ENCODE assay signal across 18 mouse cellular contexts in genomic region chr14:31970851-31971250, GRCm38 (mm10). TPM values are rescaled to one million over a fixed set of nuclear protein-coding genes. Genes with fewer than 3 reads are reported as not detected.
DNase-seq lines count a peak whose midpoint lies in the region; ATAC-seq and TF ChIP-seq lines count a peak whose summit lies in the region.
"Had no signal": no experiment of that assay in that cellular context is flagged by ENCODE, and none has a peak within 500 bp of the region (broad histone marks: within the 10 kb centered on the region; RNA-seq: fewer than 3 reads in every experiment).

No protein-coding gene starts in this region.

- WGBS in heart, embryonic 11.5 days (ENCODE audit: insufficient replicate concordance) = 73% methylated on average over 9 of the region's 9 CpGs
- WGBS in heart, adult 2 months = 90% methylated on average over 9 of the region's 9 CpGs
- 88% methylated on average over 9 of the region's 9 CpGs for WGBS in intestine, embryonic 16.5 days

- no peak for DNase-seq in heart, adult 2 months
- DNase-seq in MEL-GATA-1-ER (ENCODE audit: extremely low read depth, low read depth) = peak; percentile 65
- DNase-seq in embryo, embryonic 9.5 days (ENCODE audit: extremely low spot score) = no peak
- no peak for DNase-seq in adrenal gland, postnatal 25 days
- no peak for DNase-seq in embryo, embryonic 10.5 days (ENCODE audit: low spot score)
- DNase-seq: adrenal gland, adult 2 months; cerebellum, postnatal 14 days; kidney, adult 8-10 months; lung, adult 18-20 months; right cerebral cortex, postnatal 4 days had no signal

- H3K4me3 ChIP-seq in heart, embryonic 11.5 days (ENCODE audit: low read depth, low read length) = no peak overlapping the region
- H3K4me3 ChIP-seq in heart, adult 2 months = no peak overlapping the region
- H3K4me3 ChIP-seq in intestine, embryonic 16.5 days (ENCODE audit: low read length) = no peak overlapping the region
- H3K4me3 ChIP-seq: embryonic facial prominence, embryonic 15.5 days; heart, embryonic 15.5 days; neural tube, embryonic 12.5 days had no signal

- no peaks in the 10 kb centered on the region for H3K79me2 ChIP-seq in heart, adult 2 months (replicated peaks; ENCODE audit: control insufficient read depth, insufficient read depth, low read length)

- peak; percentile 78 for ATAC-seq in heart, embryonic 11.5 days (replicated peaks; ENCODE audit: insufficient number of reproducible peaks, low FRiP score, low TSS enrichment)
- peak; percentile 77 for ATAC-seq in intestine, embryonic 16.5 days
- peak; percentile 95 for ATAC-seq in megakaryocyte-erythroid progenitor cell, adult 5-6 weeks (replicated peaks; ENCODE audit: low FRiP score, low TSS enrichment, poor library complexity, severe bottlenecking)
- ATAC-seq: forebrain, embryonic 16.5 days had no signal

- intact Hi-C loops in heart, adult 2 months (cut with DNase I) = no loop called here

- no peaks in the 10 kb centered on the region for H3K9me3 ChIP-seq in heart, embryonic 11.5 days (replicated peaks; ENCODE audit: control insufficient read depth, low read length)
- no peaks in the 10 kb centered on the region for H3K9me3 ChIP-seq in intestine, embryonic 16.5 days (ENCODE audit: control insufficient read depth, low read length)
- H3K9me3 ChIP-seq: embryonic facial prominence, embryonic 15.5 days; heart, embryonic 15.5 days; neural tube, embryonic 12.5 days had no signal

- no peak for TF ChIP-seq EP300 in heart, adult 2 months (IDR thresholded peaks at IDR 0.05; ENCODE audit: insufficient read depth, low read depth, low read length)

- no peaks in the 10 kb centered on the region for H3K27me3 ChIP-seq in heart, embryonic 11.5 days (ENCODE audit: control insufficient read depth, insufficient read depth, low read length)
- H3K27me3 ChIP-seq in heart, adult 2 months (ENCODE audit: control insufficient read depth, insufficient read depth, low read length) = no peaks in the 10 kb centered on the region
- no peaks in the 10 kb centered on the region for H3K27me3 ChIP-seq in intestine, embryonic 16.5 days (replicated peaks; ENCODE audit: control insufficient read depth, insufficient read depth, low read length)
- H3K27me3 ChIP-seq: embryonic facial prominence, embryonic 15.5 days; heart, embryonic 15.5 days; neural tube, embryonic 12.5 days had no signal

- H3K27ac ChIP-seq in heart, embryonic 11.5 days (ENCODE audit: low read depth, low read length) = peak overlapping the region; percentile 73
- H3K27ac ChIP-seq in heart, adult 2 months = no peak overlapping the region
- no peak overlapping the region for H3K27ac ChIP-seq in intestine, embryonic 16.5 days (ENCODE audit: low read length)
- H3K27ac ChIP-seq: embryonic facial prominence, embryonic 15.5 days; heart, embryonic 15.5 days; hindbrain, embryonic 14.5 days; neural tube, embryonic 12.5 days had no signal

- no peak overlapping the region for H3K9ac ChIP-seq in heart, embryonic 11.5 days (ENCODE audit: low read depth, low read length)
- no peak overlapping the region for H3K9ac ChIP-seq in heart, adult 2 months (ENCODE audit: low read depth, low read length)
- H3K9ac ChIP-seq in intestine, embryonic 16.5 days (ENCODE audit: low read depth, low read length) = no peak overlapping the region
- H3K9ac ChIP-seq: embryonic facial prominence, embryonic 15.5 days; heart, embryonic 15.5 days; hindbrain, embryonic 14.5 days; neural tube, embryonic 12.5 days had no signal

- H3K4me2 ChIP-seq in heart, embryonic 11.5 days = no peak overlapping the region
- H3K4me2 ChIP-seq in intestine, embryonic 16.5 days (ENCODE audit: low read depth, low read length) = no peak overlapping the region
- H3K4me2 ChIP-seq: embryonic facial prominence, embryonic 15.5 days; heart, embryonic 15.5 days; hindbrain, embryonic 14.5 days; neural tube, embryonic 12.5 days had no signal

- H3K36me3 ChIP-seq in heart, embryonic 11.5 days (ENCODE audit: control insufficient read depth, insufficient read depth, low read length) = no peaks in the 10 kb centered on the region
- H3K36me3 ChIP-seq in heart, adult 2 months (ENCODE audit: control insufficient read depth, insufficient read depth, low read length) = no peaks in the 10 kb centered on the region
- H3K36me3 ChIP-seq in intestine, embryonic 16.5 days (ENCODE audit: control insufficient read depth, insufficient read depth, low read length) = no peaks in the 10 kb centered on the region
- H3K36me3 ChIP-seq: embryonic facial prominence, embryonic 15.5 days; heart, embryonic 15.5 days; neural tube, embryonic 12.5 days had no signal

- no peak for TF ChIP-seq CTCF in heart, adult 2 months (IDR thresholded peaks at IDR 0.05)

- H3K4me1 ChIP-seq in heart, embryonic 11.5 days (ENCODE audit: control insufficient read depth, insufficient read depth, low read length) = no peaks in the 10 kb centered on the region; the same call in 1 of the 2 replicates
- no peaks in the 10 kb centered on the region for H3K4me1 ChIP-seq in heart, adult 2 months (ENCODE audit: control insufficient read depth, insufficient read depth, low read length)
- H3K4me1 ChIP-seq in intestine, embryonic 16.5 days (ENCODE audit: control insufficient read depth, insufficient read depth, low read length) = no peaks in the 10 kb centered on the region
- H3K4me1 ChIP-seq: embryonic facial prominence, embryonic 15.5 days; heart, embryonic 15.5 days; neural tube, embryonic 12.5 days had no signal

- no peak for TF ChIP-seq POLR2A in heart, adult 2 months (IDR thresholded peaks at IDR 0.05; ENCODE audit: insufficient read depth, low read depth, low read length)

RNA-seq across cellular contexts. Expression of gene Galnt15, which starts 57.9 kb away (rescaled TPM):
- polyA plus RNA-seq in heart, embryonic 11.5 days (2014; fragmentation: Nextera tagmentation; extraction: Ambion mirVana) = 0.15 and 0.19 TPM in 2 replicates
- 10 to 100 TPM; 10.1 to 18.1 TPM for total RNA-seq in heart, adult 2 months (2021)
- polyA plus RNA-seq in heart, adult 2 months (2012; rRNA removed) = 11.2 and 14.6 TPM in 2 replicates
- 0.02 and 0.05 TPM in 2 replicates for polyA plus RNA-seq in intestine, embryonic 16.5 days (2015; fragmentation: Nextera tagmentation; extraction: Ambion mirVana)
- total RNA-seq in megakaryocyte-erythroid progenitor cell, adult 5-6 weeks (2014; fragmentation: Nextera tagmentation) = not detected in 2 replicates
- total RNA-seq in megakaryocyte-erythroid progenitor cell, adult 5-6 weeks (2017) = not detected in 2 replicates
- 4.3 and 4.6 TPM in 2 replicates for total RNA-seq in adrenal gland, postnatal 25 days (2021)
